Mouse (Mus musculus) lung, embryonic 16.5 days (tissue): Measurements from ENCODE around the gene Ubtd2. TPM values are rescaled to one million over a fixed set of nuclear protein-coding genes. Genes with fewer than 3 reads are reported as not detected.

ENCODE experiments used
- ATAC-seq: fragments of 200-750 bp; cut with Nextera tagmentation; 2 replicates; pipeline ENCODE4 v1.8.0; 2017; ENCODE audit warnings: low read depth, mild to moderate bottlenecking, moderate library complexity
- H3K27ac ChIP-seq: fragments of 300-500 bp; sonication (generic); 2 replicates; pipeline ENCODE4 v1.5.1; 2014; ENCODE audit warnings: mild to moderate bottlenecking, control low read depth, low read length
- H3K27me3 ChIP-seq: fragments of 300-500 bp; sonication (generic); 2 replicates; pipeline ENCODE4 v1.6.1; 2014; ENCODE audit warnings: low read depth, low read length, mixed read lengths; ENCODE audit not compliant: control insufficient read depth, insufficient read depth
- H3K36me3 ChIP-seq: fragments of 300-500 bp; sonication (generic); 2 replicates; pipeline ENCODE4 v1.6.1; 2014; ENCODE audit warnings: low read length; ENCODE audit not compliant: control insufficient read depth, insufficient read depth
- H3K4me1 ChIP-seq: fragments of 300-500 bp; sonication (generic); replicated peaks from 2 replicates; pipeline ENCODE4 v1.6.1; 2014; ENCODE audit warnings: low read length, mixed read lengths; ENCODE audit not compliant: control insufficient read depth, insufficient read depth
- H3K4me2 ChIP-seq: fragments of 300-500 bp; sonication (generic); 2 replicates; pipeline ENCODE4 v1.6.1; 2014; ENCODE audit warnings: low read depth, low read length, control low read depth
- H3K4me3 ChIP-seq: fragments of 300-500 bp; sonication (generic); 2 replicates; pipeline ENCODE4 v1.5.1; 2014; ENCODE audit warnings: mild to moderate bottlenecking, low read length, control low read depth
- H3K9ac ChIP-seq: fragments of 300-500 bp; sonication (generic); 2 replicates; pipeline ENCODE4 v1.6.1; 2014; ENCODE audit warnings: low read length, control low read depth
- H3K9me3 ChIP-seq: fragments of 300-500 bp; sonication (generic); 2 replicates; pipeline ENCODE4 v1.6.1; 2016; ENCODE audit warnings: low read length; ENCODE audit not compliant: control insufficient read depth
- WGBS: fragments of 180-500 bp; shearing (Covaris S2); extraction: QIAGEN DNeasy Blood & Tissue Kit; methylation state at CpG from one replicate; pipeline ENCODE4 v1.1.7; 2014; 5-methylcytosine and 5-hydroxymethylcytosine counted together
- polyA plus RNA-seq: library from polyadenylated mRNA; unstranded; fragments of >200 nt; fragmentation: Nextera tagmentation; extraction: Ambion mirVana; gene quantifications from 2 replicates; pipeline ENCODE4 v1.2.1, GENCODE M21; 2015

Gene Ubtd2
- polyA plus RNA-seq, 1 experiment from 2014 or later: 42.0 TPM

DNA sequence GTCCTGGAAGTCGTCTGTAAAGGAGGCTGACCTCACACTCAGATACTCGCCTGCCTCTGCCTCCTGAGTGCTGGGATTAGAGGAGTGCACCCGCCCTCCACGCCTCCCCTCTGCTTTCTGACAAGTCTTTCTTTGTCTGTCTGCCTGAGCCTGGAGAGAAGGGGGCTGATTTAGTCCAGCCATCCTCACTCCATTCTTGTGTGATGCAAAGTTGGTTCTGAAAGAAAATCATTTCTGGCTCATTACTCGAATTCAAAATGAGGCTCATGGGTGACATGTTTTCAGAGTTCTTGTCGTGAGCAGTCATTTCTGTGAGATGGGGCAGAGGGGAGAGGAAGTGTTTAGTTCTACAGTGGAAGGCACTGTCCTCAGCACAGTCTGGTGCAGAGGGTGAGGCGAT, 81.8 kb downstream of the Ubtd2 start:
- ATAC-seq: no peak
- Histone ChIP-seq H3K27ac (no peak overlapping the region), H3K27me3 (no peaks in the 10 kb centered on the region), H3K9ac (no peak overlapping the region), H3K9me3 (no peaks in the 10 kb centered on the region), H3K4me3 (no peak overlapping the region), H3K4me1 (peaks cover 27% of the 10 kb centered on the region), H3K4me2 (no peak overlapping the region), H3K36me3 (no peaks in the 10 kb centered on the region)
- WGBS: 51% methylated on average over 7 of the region's 7 CpGs

DNA sequence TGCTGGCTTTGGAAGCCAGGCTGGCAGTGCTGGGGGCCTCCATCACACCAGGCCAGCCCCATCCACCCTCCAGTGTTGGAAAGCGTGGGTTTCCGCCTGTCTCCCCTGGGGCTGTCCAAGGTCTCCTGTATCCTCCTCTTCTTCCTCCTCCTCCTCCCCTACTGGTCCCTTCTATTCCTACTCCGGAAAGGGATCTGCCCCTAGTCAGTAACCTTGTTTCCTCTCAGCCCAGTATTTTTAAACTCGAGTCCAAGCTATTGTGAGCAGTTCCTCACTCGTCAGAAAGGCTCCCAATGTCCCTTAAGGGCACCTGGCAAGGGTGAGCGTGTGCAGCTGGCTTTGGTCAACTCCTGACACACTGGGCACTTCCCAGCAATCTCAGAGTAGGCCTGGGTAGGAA, 83.3 kb downstream of the Ubtd2 start:
- ATAC-seq: peak; percentile 26
- Histone ChIP-seq H3K27ac (peak overlapping the region; percentile 23), H3K4me1 (peaks cover 24% of the 10 kb centered on the region), H3K36me3 (no peaks in the 10 kb centered on the region), H3K4me3 (no peak overlapping the region), H3K27me3 (no peaks in the 10 kb centered on the region), H3K4me2 (no peak overlapping the region), H3K9me3 (no peaks in the 10 kb centered on the region), H3K9ac (no peak overlapping the region)
- 58% methylated on average over 6 of the region's 6 CpGs for WGBS

DNA sequence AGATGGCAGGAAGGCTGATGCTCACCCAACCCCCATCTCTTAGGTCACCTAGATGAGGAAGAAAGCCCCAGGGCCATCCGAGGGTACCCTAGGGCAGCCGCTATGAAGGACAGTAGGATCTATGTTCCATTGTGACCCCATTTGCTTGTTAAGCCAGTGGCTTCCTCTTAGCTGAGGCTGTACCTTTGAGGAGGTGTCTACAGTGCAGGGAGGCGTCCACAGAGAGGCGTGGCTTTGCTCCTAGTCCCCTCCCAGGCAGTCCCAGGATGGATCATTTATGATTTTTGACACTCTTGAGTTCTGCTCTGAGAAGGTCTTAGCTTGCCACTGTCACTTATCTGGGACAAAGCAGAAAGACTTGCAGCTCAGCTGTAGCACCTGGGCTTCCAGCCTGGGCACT, 83.7 kb downstream of the Ubtd2 start:
- Histone ChIP-seq H3K27ac (peak overlapping the region; percentile 23), H3K4me1 (peaks cover 21% of the 10 kb centered on the region), H3K36me3 (no peaks in the 10 kb centered on the region), H3K4me2 (no peak overlapping the region), H3K9ac (no peak overlapping the region), H3K27me3 (no peaks in the 10 kb centered on the region), H3K9me3 (no peaks in the 10 kb centered on the region), H3K4me3 (no peak overlapping the region)
- no peak; the same call in 1 of the 2 replicates for ATAC-seq
- 75% methylated on average over 4 of the region's 4 CpGs for WGBS

DNA sequence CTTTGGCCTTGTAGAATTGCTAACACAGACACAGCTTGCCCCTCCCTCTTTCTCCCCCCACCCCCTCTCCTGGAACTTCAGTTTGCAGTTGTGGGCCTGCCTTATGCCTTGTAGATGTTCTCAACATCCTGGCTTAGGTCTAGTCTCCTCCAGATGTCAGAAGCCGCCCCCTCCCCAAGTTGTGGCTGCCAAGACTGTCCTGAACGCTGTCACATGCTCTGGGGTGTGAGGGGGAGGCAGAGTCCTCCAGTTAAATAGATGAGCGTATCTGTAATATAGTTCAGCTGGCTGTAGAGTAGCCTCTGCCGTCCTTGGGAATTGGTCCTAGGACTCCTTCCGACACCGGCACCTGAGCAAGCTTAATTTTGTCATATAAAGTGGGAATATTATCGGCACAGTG, 84.5 kb downstream of the Ubtd2 start:
- Histone ChIP-seq H3K27ac (no peak overlapping the region), H3K4me1 (peaks cover 20% of the 10 kb centered on the region), H3K36me3 (no peaks in the 10 kb centered on the region), H3K9ac (no peak overlapping the region), H3K4me2 (no peak overlapping the region), H3K4me3 (no peak overlapping the region), H3K27me3 (no peaks in the 10 kb centered on the region), H3K9me3 (no peaks in the 10 kb centered on the region)
- 55% methylated on average over 7 of the region's 7 CpGs for WGBS
- ATAC-seq: peak; percentile 38; the same call in 1 of the 2 replicates

DNA sequence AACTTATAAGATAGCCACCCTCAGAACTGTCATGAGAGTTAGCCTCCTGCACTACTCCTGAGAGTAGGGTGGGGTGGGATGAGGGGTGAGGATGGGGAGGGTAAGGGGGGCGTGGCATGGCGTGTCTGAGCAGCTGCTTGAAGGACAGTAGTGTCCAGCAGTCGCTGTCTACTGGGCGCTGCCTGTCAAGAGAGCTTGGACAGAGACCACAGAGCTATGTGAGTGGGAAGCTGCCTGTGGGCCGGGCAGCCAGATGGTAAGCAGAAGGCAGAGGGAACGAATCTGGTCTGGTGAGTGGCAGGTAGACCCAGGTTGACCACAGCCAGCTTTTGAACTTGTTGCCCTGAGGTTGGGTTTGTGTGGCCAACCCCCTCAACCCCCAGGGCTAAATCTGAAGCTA, 85.3 kb downstream of the Ubtd2 start:
- ATAC-seq: no peak
- no peaks in the 10 kb centered on the region for H3K27me3 ChIP-seq
- H3K27ac ChIP-seq: no peak overlapping the region
- H3K9ac ChIP-seq: no peak overlapping the region
- H3K4me2 ChIP-seq: no peak overlapping the region
- WGBS: 60% methylated on average over 6 of the region's 6 CpGs
- no peaks in the 10 kb centered on the region for H3K9me3 ChIP-seq
- peaks cover 20% of the 10 kb centered on the region for H3K4me1 ChIP-seq
- H3K36me3 ChIP-seq: no peaks in the 10 kb centered on the region
- no peak overlapping the region for H3K4me3 ChIP-seq

DNA sequence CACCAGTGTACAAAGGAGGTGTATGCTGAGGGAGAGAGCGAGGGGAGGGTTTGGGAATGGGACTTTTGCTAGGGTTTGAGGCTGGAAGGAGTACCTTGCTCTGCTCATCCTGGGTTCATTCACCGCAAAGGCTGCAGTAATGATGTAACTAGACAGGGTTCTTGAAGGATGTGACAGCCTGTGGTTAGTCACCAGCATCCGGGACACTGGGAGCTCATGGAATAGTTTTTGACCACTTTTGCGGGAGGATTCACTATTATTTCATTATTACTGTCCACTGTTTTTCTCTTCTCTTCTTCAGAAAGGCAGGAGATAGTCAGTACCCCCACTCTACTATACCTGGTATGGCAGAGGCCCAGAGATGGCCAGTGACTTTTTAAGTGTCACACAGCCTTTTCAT, 87.0 kb downstream of the Ubtd2 start:
- no peaks in the 10 kb centered on the region for H3K36me3 ChIP-seq
- ATAC-seq: no peak
- H3K4me2 ChIP-seq: no peak overlapping the region
- H3K27me3 ChIP-seq: no peaks in the 10 kb centered on the region
- H3K27ac ChIP-seq: no peak overlapping the region
- 93% methylated on average over 4 of the region's 4 CpGs for WGBS
- H3K4me1 ChIP-seq: peaks cover 32% of the 10 kb centered on the region
- H3K9me3 ChIP-seq: no peaks in the 10 kb centered on the region
- H3K9ac ChIP-seq: no peak overlapping the region
- no peak overlapping the region for H3K4me3 ChIP-seq

DNA sequence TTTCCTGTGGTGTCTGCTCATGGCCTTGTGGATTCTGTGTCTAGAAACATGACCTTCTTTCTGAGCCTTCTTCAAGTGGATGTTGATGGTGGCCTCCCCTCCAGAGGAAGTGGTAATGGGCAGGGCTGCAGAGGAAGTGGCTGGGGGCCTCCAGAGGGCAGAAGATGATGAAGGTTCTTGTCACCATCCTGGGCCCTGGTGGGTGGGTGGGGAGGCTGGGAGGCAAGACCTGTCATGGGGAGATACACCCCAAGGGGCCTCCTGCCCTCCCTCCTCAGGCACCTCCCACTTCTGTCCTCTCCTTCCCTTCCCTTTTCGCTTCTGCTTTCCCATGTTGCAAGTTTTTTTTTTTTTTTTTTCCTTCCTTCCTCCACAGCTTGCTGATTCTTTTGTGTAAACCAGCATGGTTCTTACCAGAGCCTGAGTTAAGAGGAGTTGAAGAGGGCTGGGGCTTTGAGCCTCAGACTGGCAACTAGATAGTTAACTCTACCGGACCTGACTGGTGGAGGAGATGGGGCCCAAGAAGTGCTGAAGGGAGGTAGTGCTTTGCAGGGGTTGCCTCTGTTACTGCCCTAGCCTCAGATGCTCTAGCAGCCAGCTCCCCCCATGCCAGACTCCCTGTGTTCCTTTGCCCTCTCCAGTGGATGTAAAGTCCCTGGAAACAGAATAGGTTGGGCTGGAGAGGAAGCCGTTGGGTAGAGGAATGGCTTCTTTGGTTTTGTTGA, 87.7 kb downstream of the Ubtd2 start:
- Histone ChIP-seq H3K4me1 (peaks cover 34% of the 10 kb centered on the region), H3K9me3 (no peaks in the 10 kb centered on the region), H3K9ac (no peak overlapping the region), H3K4me3 (no peak overlapping the region), H3K4me2 (no peak overlapping the region), H3K27ac (no peak overlapping the region), H3K27me3 (no peaks in the 10 kb centered on the region), H3K36me3 (no peaks in the 10 kb centered on the region)
- 52% methylated on average over 3 of the region's 3 CpGs for WGBS
- peak; percentile 13; the same call in 1 of the 2 replicates for ATAC-seq

DNA sequence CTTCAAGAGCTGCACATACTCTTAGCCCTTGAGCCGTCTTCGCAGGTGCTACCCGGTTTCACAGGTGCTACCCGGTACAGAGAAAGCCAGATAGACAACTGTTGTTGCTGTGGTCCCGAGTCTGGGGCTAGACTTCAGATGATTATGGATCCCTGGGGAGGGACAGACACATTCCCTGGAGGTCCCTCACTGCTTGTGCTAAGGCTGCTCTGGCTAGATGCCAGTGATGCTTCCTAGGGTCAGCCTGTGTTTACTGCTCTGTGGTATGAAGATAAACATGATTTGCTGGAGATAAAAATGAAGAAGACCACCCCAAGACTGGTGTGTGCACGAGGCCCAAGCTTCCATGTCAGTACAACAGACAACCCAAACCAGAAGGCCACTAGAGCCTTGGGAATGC, 88.9 kb downstream of the Ubtd2 start:
- ATAC-seq: no peak
- H3K4me1 ChIP-seq: peaks cover 34% of the 10 kb centered on the region
- H3K27ac ChIP-seq: no peak overlapping the region
- no peaks in the 10 kb centered on the region for H3K36me3 ChIP-seq
- no peak overlapping the region for H3K4me3 ChIP-seq
- no peak overlapping the region for H3K9ac ChIP-seq
- H3K27me3 ChIP-seq: no peaks in the 10 kb centered on the region
- WGBS: 69% methylated on average over 6 of the region's 6 CpGs
- no peak overlapping the region for H3K4me2 ChIP-seq
- H3K9me3 ChIP-seq: no peaks in the 10 kb centered on the region

DNA sequence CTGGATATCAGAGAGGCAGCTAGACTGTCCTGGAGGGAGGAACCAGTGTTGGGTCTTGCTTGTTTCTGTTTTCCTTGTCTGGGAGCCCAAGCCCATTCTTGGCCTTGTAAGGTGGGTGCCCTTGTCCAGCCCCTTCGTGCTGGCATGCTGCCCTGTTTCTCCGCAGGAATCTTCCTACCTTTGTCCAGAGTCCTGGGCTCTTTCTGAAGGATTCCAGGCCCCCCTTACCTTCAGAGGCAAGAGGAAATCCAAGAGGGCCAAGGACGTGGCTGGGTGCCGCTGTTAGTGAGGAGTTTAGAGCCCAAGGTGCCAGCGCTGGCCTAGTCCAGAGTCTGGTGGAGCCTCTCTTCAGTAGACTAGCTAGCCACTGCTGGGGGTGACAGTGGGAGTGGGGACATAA, 89.3 kb downstream of the Ubtd2 start:
- Histone ChIP-seq H3K4me2 (no peak overlapping the region), H3K9me3 (no peaks in the 10 kb centered on the region), H3K9ac (no peak overlapping the region), H3K36me3 (no peaks in the 10 kb centered on the region), H3K4me3 (no peak overlapping the region), H3K27me3 (no peaks in the 10 kb centered on the region), H3K4me1 (peaks cover 33% of the 10 kb centered on the region), H3K27ac (no peak overlapping the region)
- 76% methylated on average over 5 of the region's 5 CpGs for WGBS
- no peak for ATAC-seq

DNA sequence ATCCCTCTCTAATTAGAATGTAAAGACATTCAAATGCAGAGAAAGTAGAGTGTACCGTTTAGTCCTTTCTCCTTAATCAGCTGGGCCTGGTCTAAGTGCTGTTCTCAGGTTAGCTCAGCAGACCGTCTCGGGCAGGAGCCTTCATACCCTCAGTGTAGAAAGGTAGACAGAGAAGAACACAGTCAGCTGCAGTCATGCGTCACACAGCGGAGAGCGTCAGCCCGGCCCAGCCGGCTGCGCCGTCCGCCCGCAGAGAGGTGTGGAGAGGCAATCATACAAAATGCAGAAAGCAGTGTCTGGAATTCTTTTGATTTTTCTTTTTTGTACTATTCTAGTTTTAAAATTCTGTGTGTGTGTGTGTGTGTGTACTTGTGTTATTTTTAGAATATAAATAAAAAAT, 90.4 kb downstream of the Ubtd2 start:
- ATAC-seq: no peak
- Histone ChIP-seq H3K4me1 (peaks cover 32% of the 10 kb centered on the region), H3K4me2 (no peak overlapping the region), H3K27me3 (no peaks in the 10 kb centered on the region), H3K9me3 (no peaks in the 10 kb centered on the region), H3K9ac (no peak overlapping the region), H3K4me3 (no peak overlapping the region), H3K36me3 (no peaks in the 10 kb centered on the region), H3K27ac (no peak overlapping the region)
- 79% methylated on average over 12 of the region's 12 CpGs for WGBS
